Mouse (Mus musculus): ENCODE data around the gene Actg2.

Gene Actg2

GRCm38 (mm10) chr6:83499078-83499477, 37.0 kb downstream of the Actg2 start:
- no peak for TF ChIP-seq GATA4 (IDR thresholded peaks at IDR 0.05; ENCODE audit: insufficient replicate concordance, low read length)

DNA sequence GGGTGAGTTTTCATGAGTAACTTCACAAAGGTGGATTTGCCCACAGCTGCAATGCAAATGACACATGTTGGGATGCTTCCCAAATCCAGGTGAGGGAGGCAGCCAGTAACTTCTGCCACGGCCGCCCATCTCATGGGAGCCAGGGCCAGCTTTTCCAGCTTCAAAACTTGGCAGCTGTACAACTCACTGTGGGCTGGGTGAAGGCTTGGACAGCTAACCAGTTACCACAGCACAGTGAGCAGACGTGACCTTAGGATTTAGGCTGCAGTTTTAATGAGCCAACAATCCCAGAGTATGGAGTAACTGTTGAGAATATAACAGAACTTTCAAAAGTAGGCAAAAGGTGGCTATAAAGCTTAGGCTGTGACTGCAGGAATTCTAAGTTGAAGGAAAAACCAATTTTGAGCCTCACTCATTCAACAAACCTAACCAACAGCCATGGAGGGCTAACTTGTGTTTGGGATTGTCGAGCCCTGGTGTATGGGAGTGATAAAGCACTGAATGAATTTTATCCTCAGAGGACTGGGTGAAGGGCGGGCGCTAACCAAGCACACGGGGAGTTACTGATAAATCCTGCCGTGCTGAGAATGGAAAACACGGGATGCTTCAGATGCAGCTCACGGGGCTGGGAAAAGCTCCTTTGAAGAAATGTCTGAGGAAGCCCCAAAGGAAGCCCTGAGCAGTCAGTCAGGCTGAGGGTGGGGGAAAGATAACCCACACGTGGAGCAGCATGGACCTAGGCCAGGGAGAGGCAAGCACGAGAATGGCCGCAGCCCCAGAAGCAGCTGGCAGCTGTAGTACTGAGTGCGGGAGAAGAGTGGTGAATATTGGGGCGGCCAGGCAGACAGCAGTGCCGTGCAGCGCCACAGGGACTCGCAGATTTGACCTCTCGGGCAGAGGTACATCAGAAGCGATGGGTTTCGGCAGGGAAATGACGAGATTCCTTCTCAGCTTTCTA, 39.0 kb downstream of the Actg2 start:
- TF ChIP-seq GATA4 (IDR thresholded peaks at IDR 0.05; ENCODE audit: insufficient replicate concordance, low read length), result no peak

DNA sequence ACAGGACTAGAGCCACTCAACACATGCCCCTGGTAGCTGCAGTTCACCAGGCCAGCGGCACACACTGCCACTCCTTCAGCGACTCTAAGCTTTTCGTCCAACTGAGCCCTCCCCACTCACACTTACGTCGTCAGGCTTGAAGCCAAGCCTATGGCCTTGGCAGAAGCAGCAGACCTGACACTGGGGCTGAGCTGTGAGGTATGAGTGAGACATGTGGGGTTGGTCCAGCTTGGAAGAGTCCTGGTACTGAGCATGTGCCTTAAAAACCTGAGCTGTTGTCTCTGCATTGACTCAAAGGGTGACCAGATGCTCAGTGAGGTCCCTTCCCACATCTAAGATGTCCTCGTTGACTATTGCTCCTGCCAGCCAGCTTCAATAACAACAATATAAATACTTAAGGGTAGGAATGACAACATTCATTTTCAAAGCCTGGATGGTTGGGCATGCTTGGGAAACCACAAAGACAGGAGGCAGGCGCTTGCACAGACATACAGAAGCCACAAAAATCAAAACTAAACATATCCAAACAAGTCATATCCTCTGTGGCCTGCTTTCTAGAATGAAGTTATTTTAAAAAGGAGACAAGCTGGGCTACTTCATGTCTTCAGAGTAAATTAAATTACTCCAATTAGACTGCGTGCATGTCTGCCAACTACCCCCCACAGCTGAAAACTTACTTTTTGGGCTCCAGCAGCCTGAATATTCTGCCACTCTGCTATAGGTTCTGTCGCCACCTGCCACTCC, 39.9 kb downstream of the Actg2 start:
- no peak for TF ChIP-seq GATA4 (IDR thresholded peaks at IDR 0.05; ENCODE audit: insufficient replicate concordance, low read length)

- TF ChIP-seq GATA4 (IDR thresholded peaks at IDR 0.05; ENCODE audit: insufficient replicate concordance, low read length), result no peak
Observed at GRCm38 (mm10) chr6:83490622-83491021, 45.4 kb downstream of the Actg2 start.

GRCm38 (mm10) chr6:83488200-83488599, 47.9 kb downstream of the Actg2 start:
- TF ChIP-seq GATA4 (IDR thresholded peaks at IDR 0.05; ENCODE audit: insufficient replicate concordance, low read length), result no peak

DNA sequence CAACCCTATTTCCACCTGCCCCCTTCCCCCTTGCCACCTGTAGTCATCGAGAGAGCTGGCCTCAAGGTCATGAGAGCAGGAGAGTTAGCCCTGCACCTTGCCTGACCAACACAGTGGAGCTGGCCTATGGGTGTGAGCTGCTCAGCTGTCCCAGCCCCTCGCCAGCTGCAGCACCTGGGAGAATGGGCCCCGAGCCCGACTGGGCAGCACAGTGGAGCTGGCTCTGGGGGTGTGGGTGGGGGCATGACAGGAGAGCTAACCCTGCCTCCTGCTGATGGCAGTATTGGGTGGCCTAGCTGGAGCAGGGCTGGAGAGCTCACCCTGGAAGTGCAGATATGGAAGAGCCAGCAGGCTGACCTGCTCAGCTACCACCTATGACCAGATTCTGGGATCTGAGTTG, 48.8 kb downstream of the Actg2 start:
- TF ChIP-seq GATA4 (IDR thresholded peaks at IDR 0.05; ENCODE audit: insufficient replicate concordance, low read length), result no peak

- no peak for TF ChIP-seq GATA4 (IDR thresholded peaks at IDR 0.05; ENCODE audit: insufficient replicate concordance, low read length)
Observed at GRCm38 (mm10) chr6:83485854-83486253, 50.2 kb downstream of the Actg2 start.

- no peak for TF ChIP-seq GATA4 (IDR thresholded peaks at IDR 0.05; ENCODE audit: insufficient replicate concordance, low read length)
Observed at GRCm38 (mm10) chr6:83483776-83484175, 52.3 kb downstream of the Actg2 start.

- no peak for TF ChIP-seq GATA4 (IDR thresholded peaks at IDR 0.05; ENCODE audit: insufficient replicate concordance, low read length)
Observed at GRCm38 (mm10) chr6:83482418-83483085, 53.5 kb downstream of the Actg2 start.

GRCm38 (mm10) chr6:83480019-83480655, 55.9 kb downstream of the Actg2 start:
- no peak for TF ChIP-seq GATA4 (IDR thresholded peaks at IDR 0.05; ENCODE audit: insufficient replicate concordance, low read length)

GRCm38 (mm10) chr6:83479193-83479592, 56.9 kb downstream of the Actg2 start:
- no peak for TF ChIP-seq GATA4 (IDR thresholded peaks at IDR 0.05; ENCODE audit: insufficient replicate concordance, low read length)

GRCm38 (mm10) chr6:83478628-83479027, 57.4 kb downstream of the Actg2 start:
- TF ChIP-seq GATA4 (IDR thresholded peaks at IDR 0.05; ENCODE audit: insufficient replicate concordance, low read length), result no peak

GRCm38 (mm10) chr6:83478217-83478616, 57.8 kb downstream of the Actg2 start:
- TF ChIP-seq GATA4 (IDR thresholded peaks at IDR 0.05; ENCODE audit: insufficient replicate concordance, low read length), result no peak

GRCm38 (mm10) chr6:83475431-83475830, 60.6 kb downstream of the Actg2 start:
- TF ChIP-seq GATA4 (IDR thresholded peaks at IDR 0.05; ENCODE audit: insufficient replicate concordance, low read length), result no peak

- TF ChIP-seq GATA4 (IDR thresholded peaks at IDR 0.05; ENCODE audit: insufficient replicate concordance, low read length), result no peak
Observed at GRCm38 (mm10) chr6:83473240-83473639, 62.8 kb downstream of the Actg2 start.

Data from liver, adult (tissue).